Mouse (Mus musculus): Measurements from ENCODE around the gene Ppcs.
A peak's percentile ranks its signal among the peaks of the same experiment; 100 is the strongest.

The Ppcs gene

GRCm38 (mm10) chr4:119422294-119422964 lies at the start of gene Ppcs, which contains the start of gene Zmynd12:
TSS of gene Ppcs (minus strand) at chr4:119422420.
TSS of gene Zmynd12 (plus strand) at chr4:119422814.
- peak; percentile 94 for DNase-seq (ENCODE audit: extremely low read depth, insufficient read length, low spot score)

GRCm38 (mm10) chr4:119467720-119468380 lies 45.6 kb upstream of the Ppcs start:
- no peak for DNase-seq (ENCODE audit: extremely low read depth, insufficient read length, low spot score)

- DNase-seq (ENCODE audit: extremely low read depth, insufficient read length, low spot score) = no peak
Observed at GRCm38 (mm10) chr4:119465841-119466240, 43.6 kb upstream of the Ppcs start.

GRCm38 (mm10) chr4:119463756-119464419 lies 41.7 kb upstream of the Ppcs start:
- no peak for DNase-seq (ENCODE audit: extremely low read depth, insufficient read length, low spot score)

- peak; percentile 24 for DNase-seq (ENCODE audit: extremely low read depth, insufficient read length, low spot score)
Observed at GRCm38 (mm10) chr4:119462858-119463755, 40.9 kb upstream of the Ppcs start.

GRCm38 (mm10) chr4:119462457-119462856 lies 40.2 kb upstream of the Ppcs start:
- DNase-seq (ENCODE audit: extremely low read depth, insufficient read length, low spot score) = no peak

GRCm38 (mm10) chr4:119460728-119461141 lies 38.5 kb upstream of the Ppcs start:
- no peak for DNase-seq (ENCODE audit: extremely low read depth, insufficient read length, low spot score)

- no peak for DNase-seq (ENCODE audit: extremely low read depth, insufficient read length, low spot score)
Observed at GRCm38 (mm10) chr4:119460296-119460695, 38.1 kb upstream of the Ppcs start.

- no peak for DNase-seq (ENCODE audit: extremely low read depth, insufficient read length, low spot score)
Observed at GRCm38 (mm10) chr4:119453533-119453932, 31.3 kb upstream of the Ppcs start.

- no peak for DNase-seq (ENCODE audit: extremely low read depth, insufficient read length, low spot score)
Observed at GRCm38 (mm10) chr4:119453128-119453527, 30.9 kb upstream of the Ppcs start.

GRCm38 (mm10) chr4:119450436-119450835 lies 28.2 kb upstream of the Ppcs start:
- no peak for DNase-seq (ENCODE audit: extremely low read depth, insufficient read length, low spot score)

- no peak for DNase-seq (ENCODE audit: extremely low read depth, insufficient read length, low spot score)
Observed at GRCm38 (mm10) chr4:119447786-119448185, 25.6 kb upstream of the Ppcs start.

GRCm38 (mm10) chr4:119447261-119447660 lies 25.0 kb upstream of the Ppcs start:
- DNase-seq (ENCODE audit: extremely low read depth, insufficient read length, low spot score) = no peak

GRCm38 (mm10) chr4:119442539-119442938 lies 20.3 kb upstream of the Ppcs start:
- no peak for DNase-seq (ENCODE audit: extremely low read depth, insufficient read length, low spot score)

GRCm38 (mm10) chr4:119441836-119442235 lies 19.6 kb upstream of the Ppcs start:
- DNase-seq (ENCODE audit: extremely low read depth, insufficient read length, low spot score) = no peak

- DNase-seq (ENCODE audit: extremely low read depth, insufficient read length, low spot score) = no peak
Observed at GRCm38 (mm10) chr4:119437936-119438335, 15.7 kb upstream of the Ppcs start.

GRCm38 (mm10) chr4:119430678-119431077 lies 8.5 kb upstream of the Ppcs start:
- DNase-seq (ENCODE audit: extremely low read depth, insufficient read length, low spot score) = no peak

- no peak for DNase-seq (ENCODE audit: extremely low read depth, insufficient read length, low spot score)
Observed at GRCm38 (mm10) chr4:119427680-119428079, 5.5 kb upstream of the Ppcs start.

- no peak for DNase-seq (ENCODE audit: extremely low read depth, insufficient read length, low spot score)
Observed at GRCm38 (mm10) chr4:119425601-119426000, 3.4 kb upstream of the Ppcs start.

- no peak for DNase-seq (ENCODE audit: extremely low read depth, insufficient read length, low spot score)
Observed at GRCm38 (mm10) chr4:119425077-119425476, 2.9 kb upstream of the Ppcs start.

GRCm38 (mm10) chr4:119421921-119422293 lies 313 bp downstream of the Ppcs start:
- no peak for DNase-seq (ENCODE audit: extremely low read depth, insufficient read length, low spot score)

Data from 3134 (cell line).